Mouse (Mus musculus) bone marrow, adult 2 months (tissue): Measurements from ENCODE around the gene C1d. TPM values are rescaled to one million over a fixed set of nuclear protein-coding genes. Genes with fewer than 3 reads are reported as not detected.
"Not testable (repeated sequence)": the region's sequence is repeated elsewhere in the genome, so short reads cannot be mapped to it uniquely, and the experiment has no call there.

Source experiments
- H3K27ac ChIP-seq: fragments of 200-500 bp; 2 replicates; pipeline ENCODE4 v1.5.1; 2012; ENCODE audit warnings: low read depth, mild to moderate bottlenecking, control low read depth, inconsistent platforms, low read length; ENCODE audit not compliant: control insufficient read depth, poor library complexity, insufficient read depth
- H3K4me1 ChIP-seq: fragments of 200-500 bp; 2 replicates; pipeline ENCODE4 v1.6.1; 2011; ENCODE audit warnings: low read length; ENCODE audit not compliant: control insufficient read depth, insufficient read depth
- H3K4me3 ChIP-seq: fragments of 200-500 bp; replicated peaks from 2 replicates; pipeline ENCODE3; 2011; ENCODE audit warnings: mild to moderate bottlenecking, low read depth, low read length, control low read depth; ENCODE audit not compliant: control insufficient read depth
- CTCF ChIP-seq: fragments of 200-500 bp; IDR thresholded peaks from 2 replicates; pipeline ENCODE4 v1.5.1; 2011; ENCODE audit warnings: low read length, control low read depth; ENCODE audit not compliant: control insufficient read depth, insufficient read depth
- POLR2A ChIP-seq: fragments of 200-500 bp; IDR thresholded peaks from 2 replicates; pipeline ENCODE4 v1.6.1; 2011; ENCODE audit warnings: low read depth, mild to moderate bottlenecking, control low read depth, low read length, borderline replicate concordance; ENCODE audit not compliant: control insufficient read depth
- WGBS: fragments of 180-500 bp; shearing (Covaris S2); methylation state at CpG from one replicate; pipeline ENCODE4 v1.1.7; 2018; 5-methylcytosine and 5-hydroxymethylcytosine counted together
- polyA plus RNA-seq: library from polyadenylated mRNA; stranded (reverse); fragments of >200 nt; gene quantifications from 2 replicates; pipeline ENCODE4 v1.2.4, GENCODE M21; 2011; ENCODE audit warnings: low replicate concordance; ENCODE audit not compliant: missing spikeins, insufficient read depth, insufficient read length

Gene C1d
- 40.3 and 51.1 TPM in 2 replicates for polyA plus RNA-seq

DNA sequence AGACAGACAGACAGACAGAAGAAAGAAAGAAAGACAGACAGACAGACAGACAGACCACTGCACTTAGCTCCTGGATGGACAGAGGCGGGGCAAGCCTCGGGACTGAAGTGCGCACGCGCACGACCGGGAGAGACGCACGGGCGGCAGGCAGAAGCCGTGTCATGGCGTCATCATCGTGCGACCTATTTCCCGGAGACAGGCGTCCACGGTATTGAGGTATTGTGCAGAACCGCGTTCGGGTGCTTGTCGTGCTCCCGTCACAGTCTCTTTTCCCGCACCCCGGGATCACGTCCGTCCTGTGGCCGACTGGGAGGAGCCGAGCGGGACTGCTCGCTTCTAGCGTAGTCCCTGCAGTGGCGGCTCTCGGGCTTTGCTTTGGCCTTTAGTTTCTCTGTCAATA lies at the start of gene C1d:
Gene C1d, plus strand, starts transcription at position 137 of the 400 bp plus-strand sequence.
- H3K27ac ChIP-seq = peak within 1 kb of the TSS; percentile 74
- TF ChIP-seq POLR2A = peak; percentile 78; the same call in 1 of the 2 replicates
- no peak for TF ChIP-seq CTCF
- H3K4me1 ChIP-seq = no peaks in the 10 kb centered on the region
- under 1% methylated on average over 33 of the region's 33 CpGs for WGBS
- peak within 1 kb of the TSS; percentile 79 for H3K4me3 ChIP-seq

- TF ChIP-seq CTCF (no peak), POLR2A (peak; percentile 62; the same call in 1 of the 2 replicates)
- Histone ChIP-seq H3K27ac (peak within 1 kb of the TSS; percentile 84), H3K4me3 (peak within 1 kb of the TSS; percentile 77), H3K4me1 (no peaks in the 10 kb centered on the region)
- WGBS = under 1% methylated on average over 65 of the region's 65 CpGs
Observed at GRCm38 (mm10) chr11:17211258-17212140, 45.9 kb upstream of the C1d start, which contains the start of gene Pno1. Gene Pno1, minus strand, starts transcription at chr11:17211568.

DNA sequence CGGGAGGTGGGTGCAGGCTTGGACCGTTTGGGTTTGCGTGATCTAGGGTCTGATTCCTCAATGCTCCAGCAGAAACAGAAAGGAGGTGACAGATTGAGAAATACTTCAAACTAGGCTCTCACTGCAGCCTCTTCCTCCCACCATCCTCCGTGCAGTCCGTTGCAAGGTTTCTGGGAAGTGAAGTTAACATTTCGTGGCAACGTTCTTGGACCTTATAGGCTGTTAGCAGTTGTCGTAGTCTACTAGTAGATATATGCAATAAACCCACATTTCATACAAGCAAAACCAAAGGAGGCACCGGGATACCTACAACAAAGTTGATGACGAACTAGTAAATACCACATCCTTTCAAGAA lies 45.3 kb upstream of the C1d start:
- H3K4me3 ChIP-seq = peak overlapping the region; percentile 77

DNA sequence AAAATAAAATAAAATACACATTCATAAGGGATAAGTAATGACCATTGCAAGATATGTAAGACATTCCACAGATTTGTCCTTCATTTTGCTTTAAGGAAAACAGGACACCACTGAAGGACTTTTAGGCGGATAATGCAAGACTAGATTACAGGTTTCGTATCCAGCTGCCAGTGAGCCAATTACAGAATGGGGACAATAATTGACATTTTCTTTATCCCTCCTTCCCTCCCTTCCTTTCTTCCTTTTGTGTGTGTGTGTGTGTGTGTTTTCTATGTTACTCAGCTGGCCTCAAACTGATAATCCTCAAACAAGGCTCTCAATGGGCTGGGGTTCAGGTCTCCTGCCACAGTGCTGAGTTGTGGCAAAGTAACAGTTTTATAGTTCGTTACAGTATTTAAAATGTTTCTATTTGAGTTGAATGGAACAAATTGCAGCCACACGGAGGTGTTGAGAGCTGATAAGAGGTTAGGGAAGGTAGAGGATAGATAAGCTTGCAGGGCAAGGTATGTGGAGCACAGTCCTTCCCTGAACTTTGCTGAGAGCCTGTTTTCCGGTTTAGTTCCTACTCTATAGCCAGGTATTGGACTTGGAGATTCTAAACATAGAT lies 44.4 kb upstream of the C1d start:
- Histone ChIP-seq H3K27ac (no peak overlapping the region), H3K4me1 (no peaks in the 10 kb centered on the region), H3K4me3 (peak overlapping the region; percentile 29)
- whole genome bisulfite sequencing = 42% methylated on average over 5 of the region's 5 CpGs
- no peak for TF ChIP-seq POLR2A
- no peak for TF ChIP-seq CTCF

More for the DNA sequence above, 45.3 kb upstream of the C1d start:
- under 1% methylated on average over 10 of the region's 10 CpGs for WGBS
- H3K4me1 ChIP-seq = no peaks in the 10 kb centered on the region
- H3K27ac ChIP-seq = peak overlapping the region; percentile 84
- TF ChIP-seq POLR2A = no peak
- TF ChIP-seq CTCF = no peak

GRCm38 (mm10) chr11:17215475-17215874 lies 41.9 kb upstream of the C1d start:
- no peak overlapping the region for H3K4me3 ChIP-seq
- H3K27ac ChIP-seq = no peak overlapping the region
- no peak for TF ChIP-seq POLR2A
- no peak for TF ChIP-seq CTCF
- 72% methylated on average over 3 of the region's 3 CpGs for WGBS
- no peaks in the 10 kb centered on the region for H3K4me1 ChIP-seq

- Histone ChIP-seq H3K27ac (no peak overlapping the region), H3K4me3 (no peak overlapping the region), H3K4me1 (no peaks in the 10 kb centered on the region)
- 93% methylated on average over 8 of the region's 8 CpGs for WGBS
- TF ChIP-seq POLR2A = no peak
- TF ChIP-seq CTCF = no peak
Observed at GRCm38 (mm10) chr11:17221126-17221525, 36.3 kb upstream of the C1d start.

- Histone ChIP-seq H3K4me1 (no peaks in the 10 kb centered on the region), H3K27ac (no peak overlapping the region), H3K4me3 (no peak overlapping the region)
- TF ChIP-seq CTCF = no peak
- TF ChIP-seq POLR2A = no peak
- 87% methylated on average over 5 of the region's 5 CpGs for WGBS
Observed at GRCm38 (mm10) chr11:17232792-17233191, 24.6 kb upstream of the C1d start.

DNA sequence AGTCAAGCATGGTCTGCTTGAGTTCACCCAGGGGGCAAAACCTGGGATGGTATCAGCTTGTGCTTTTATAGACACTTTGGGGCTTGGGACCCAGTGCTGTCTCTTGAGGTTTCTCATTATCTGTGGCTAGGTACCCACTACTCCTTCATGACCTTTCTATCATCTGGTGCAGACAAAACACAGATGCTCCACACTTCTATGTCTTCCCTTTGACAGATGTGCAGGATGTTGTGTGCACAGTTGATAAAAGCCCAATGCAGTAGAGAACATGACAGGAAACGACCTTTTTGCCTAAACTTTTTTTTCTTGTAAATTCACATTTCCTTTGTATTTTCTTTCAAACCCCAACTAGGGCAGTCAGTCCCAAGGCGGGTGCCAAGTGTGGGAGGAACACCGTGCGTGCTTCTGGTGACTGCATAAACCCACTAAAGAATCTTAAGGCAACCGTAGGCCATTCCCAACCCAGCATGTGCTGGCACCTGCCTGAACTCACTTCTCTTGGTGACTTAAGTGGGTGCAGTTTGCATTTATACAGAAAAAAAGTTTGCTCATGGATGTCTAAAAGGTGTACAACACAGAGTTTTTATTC lies 20.8 kb upstream of the C1d start:
- WGBS = 33% methylated on average over 5 of the region's 5 CpGs
- H3K27ac ChIP-seq = no peak overlapping the region
- TF ChIP-seq POLR2A (no peak), CTCF (no peak)
- no peak overlapping the region for H3K4me3 ChIP-seq
- no peaks in the 10 kb centered on the region for H3K4me1 ChIP-seq

GRCm38 (mm10) chr11:17238598-17238997 lies 18.8 kb upstream of the C1d start:
- WGBS = 84% methylated on average over 5 of the region's 5 CpGs
- not testable (repeated sequence) for H3K27ac ChIP-seq, H3K4me1 ChIP-seq, H3K4me3 ChIP-seq
